Mouse (Mus musculus) myocyte (in vitro differentiated cells): ENCODE results near the gene Ttc41. TPM values are rescaled to one million over a fixed set of nuclear protein-coding genes. Genes with fewer than 3 reads are reported as not detected.

Experiments used
- H3K27me3 ChIP-seq: one replicate; pipeline ENCODE4 v1.6.1; 2011; ENCODE audit not compliant: control insufficient read depth, insufficient read depth, insufficient read length
- H3K36me3 ChIP-seq: one replicate; pipeline ENCODE4 v1.6.1; 2011; ENCODE audit not compliant: control insufficient read depth, insufficient read depth
- H3K4me2 ChIP-seq: one replicate; pipeline ENCODE4 v1.6.1; 2011; ENCODE audit warnings: low read depth, control low read depth
- H3K4me3 ChIP-seq: one replicate; pipeline ENCODE4 v1.5.1; 2011; ENCODE audit warnings: mild to moderate bottlenecking, control low read depth, moderate library complexity
- H3K79me2 ChIP-seq: one replicate; pipeline ENCODE4 v1.6.1; 2011; ENCODE audit not compliant: control insufficient read depth, insufficient read depth
- H3ac ChIP-seq: one replicate; pipeline ENCODE4 v1.6.1; 2011; ENCODE audit not compliant: control insufficient read depth, insufficient read length
- CEBPB ChIP-seq: IDR thresholded peaks from 2 replicates; pipeline ENCODE4 v1.6.1; 2011; ENCODE audit warnings: mild to moderate bottlenecking, moderate library complexity; ENCODE audit not compliant: poor library complexity, insufficient read depth, severe bottlenecking
- E2F4 ChIP-seq: IDR thresholded peaks from one replicate; pipeline ENCODE4 v1.6.1; 2011; ENCODE audit warnings: mild to moderate bottlenecking, control low read depth, moderate library complexity; ENCODE audit not compliant: insufficient read depth
- MAX ChIP-seq: IDR thresholded peaks from one replicate; pipeline ENCODE4 v1.6.1; 2011; ENCODE audit warnings: low read depth, mild to moderate bottlenecking, control low read depth
- MYOD1 ChIP-seq, 3 experiments: IDR thresholded peaks; one replicate each; pipeline ENCODE4 v1.6.1; 2011; ENCODE audit warnings: control low read depth in 2 of 3, low read depth in 2 of 3, mild to moderate bottlenecking in 2 of 3, moderate library complexity in 1 of 3; ENCODE audit not compliant: insufficient read length in 2 of 3, control insufficient read depth in 1 of 3
- MYOG ChIP-seq, 3 experiments: IDR thresholded peaks; one replicate each; pipeline ENCODE4 v1.6.1; 2011; ENCODE audit warnings: control low read depth in 2 of 3, low read depth in 2 of 3, mild to moderate bottlenecking in 2 of 3; ENCODE audit not compliant: insufficient read length in 2 of 3, control insufficient read depth in 1 of 3, insufficient read depth in 1 of 3
- POLR2A ChIP-seq: IDR thresholded peaks from one replicate; pipeline ENCODE4 v1.6.1; 2011; ENCODE audit warnings: low read depth, mild to moderate bottlenecking, control low read depth, moderate library complexity; ENCODE audit not compliant: insufficient read length
- POLR2AphosphoS2 ChIP-seq: IDR thresholded peaks from one replicate; pipeline ENCODE4 v1.6.1; 2011; ENCODE audit warnings: low read depth, control low read depth; ENCODE audit not compliant: insufficient read length
- REST ChIP-seq: IDR thresholded peaks from one replicate; pipeline ENCODE4 v1.6.1; 2011; ENCODE audit warnings: mild to moderate bottlenecking, control low read depth, moderate library complexity; ENCODE audit not compliant: insufficient read depth, insufficient read length
- SRF ChIP-seq: IDR thresholded peaks from one replicate; pipeline ENCODE4 v1.6.1; 2011; ENCODE audit warnings: low read depth; ENCODE audit not compliant: control insufficient read depth, insufficient read length
- TCF12 ChIP-seq: IDR thresholded peaks from one replicate; pipeline ENCODE4 v1.6.1; 2011; ENCODE audit warnings: mild to moderate bottlenecking, control low read depth; ENCODE audit not compliant: poor library complexity, insufficient read depth, severe bottlenecking
- TCF3 ChIP-seq: IDR thresholded peaks from one replicate; pipeline ENCODE4 v1.6.1; 2011; ENCODE audit warnings: low read depth, control low read depth; ENCODE audit not compliant: insufficient read length
- USF1 ChIP-seq: IDR thresholded peaks from one replicate; pipeline ENCODE4 v1.6.1; 2011; ENCODE audit warnings: low read depth, mild to moderate bottlenecking, control low read depth, moderate library complexity
- polyA plus RNA-seq: library from polyadenylated mRNA; unstranded; fragments of >200 nt; fragmentation: generic; extraction: Trizol; gene quantifications from one replicate; pipeline ENCODE4 v1.2.1, GENCODE M21; 2012; ENCODE audit warnings: missing spikeins

Gene Ttc41
- polyA plus RNA-seq, 1 experiment = 0.40 TPM

GRCm38 (mm10) chr10:86824093-86824492 is 118.5 kb downstream of the Ttc41 start:
- no peaks in the 10 kb centered on the region for H3K27me3 ChIP-seq
- no peak overlapping the region for H3ac ChIP-seq
- H3K79me2 ChIP-seq = no peaks in the 10 kb centered on the region
- peaks cover 13% of the 10 kb centered on the region for H3K36me3 ChIP-seq
- no peak overlapping the region for H3K4me3 ChIP-seq
- H3K4me2 ChIP-seq = no peak overlapping the region
- TF ChIP-seq CEBPB = no peak
- TF ChIP-seq USF1 = no peak
- no peak for TF ChIP-seq MYOD1 (IDR thresholded peaks at IDR 0.05; ENCODE audit: control insufficient read depth in 1 of 3, insufficient read length in 2 of 3, low read depth in 2 of 3)
- no peak for TF ChIP-seq POLR2A
- TF ChIP-seq REST = no peak
- no peak for TF ChIP-seq E2F4
- TF ChIP-seq TCF12 = no peak
- TF ChIP-seq TCF3 = no peak
- TF ChIP-seq MYOG (IDR thresholded peaks at IDR 0.05; ENCODE audit: control insufficient read depth in 1 of 3, insufficient read depth in 1 of 3, insufficient read length in 2 of 3, low read depth in 2 of 3) = no peak
- TF ChIP-seq POLR2AphosphoS2 = no peak
- TF ChIP-seq SRF = no peak
- TF ChIP-seq MAX = no peak

GRCm38 (mm10) chr10:86824871-86825270 is 119.3 kb downstream of the Ttc41 start:
- Histone ChIP-seq H3K27me3 (no peaks in the 10 kb centered on the region), H3ac (no peak overlapping the region), H3K79me2 (no peaks in the 10 kb centered on the region), H3K4me3 (no peak overlapping the region), H3K36me3 (peaks cover 13% of the 10 kb centered on the region), H3K4me2 (no peak overlapping the region)
- TF ChIP-seq TCF3 (no peak), SRF (no peak), CEBPB (no peak), MAX (no peak), POLR2A (no peak), TCF12 (no peak), MYOD1 (IDR thresholded peaks at IDR 0.05; ENCODE audit: control insufficient read depth in 1 of 3, insufficient read length in 2 of 3, low read depth in 2 of 3) (no peak), MYOG (IDR thresholded peaks at IDR 0.05; ENCODE audit: control insufficient read depth in 1 of 3, insufficient read depth in 1 of 3, insufficient read length in 2 of 3, low read depth in 2 of 3) (no peak), POLR2AphosphoS2 (no peak), E2F4 (no peak), USF1 (no peak), REST (no peak)

GRCm38 (mm10) chr10:86825871-86826522 is 120.4 kb downstream of the Ttc41 start:
- H3K27me3 ChIP-seq = no peaks in the 10 kb centered on the region
- H3K79me2 ChIP-seq = no peaks in the 10 kb centered on the region
- TF ChIP-seq MYOD1 (IDR thresholded peaks at IDR 0.05; ENCODE audit: control insufficient read depth in 1 of 3, insufficient read length in 2 of 3, low read depth in 2 of 3) (peak in 1 of 3 experiments; percentile 14), USF1 (no peak), CEBPB (no peak)
- peaks cover 13% of the 10 kb centered on the region for H3K36me3 ChIP-seq
- no peak overlapping the region for H3ac ChIP-seq
- no peak overlapping the region for H3K4me3 ChIP-seq
- H3K4me2 ChIP-seq = no peak overlapping the region

Other genes starting within 250 kb of the Ttc41 start
- gene Syn3, start 206.9 kb upstream of the Ttc41 start, polyA plus RNA-seq = 0.08 TPM
- 138 TPM for gene Hsp90b1, start 302 bp upstream of the Ttc41 start, polyA plus RNA-seq
- gene Gm49358, start 58.2 kb downstream of the Ttc41 start, polyA plus RNA-seq = not detected
- gene Nt5dc3, start 73.2 kb downstream of the Ttc41 start, polyA plus RNA-seq = 15.5 TPM